Mouse (Mus musculus): ENCODE data around the gene Krtap4-13.
"Not testable (repeated sequence)": the region's sequence is repeated elsewhere in the genome, so short reads cannot be mapped to it uniquely, and the experiment has no call there.

DNA sequence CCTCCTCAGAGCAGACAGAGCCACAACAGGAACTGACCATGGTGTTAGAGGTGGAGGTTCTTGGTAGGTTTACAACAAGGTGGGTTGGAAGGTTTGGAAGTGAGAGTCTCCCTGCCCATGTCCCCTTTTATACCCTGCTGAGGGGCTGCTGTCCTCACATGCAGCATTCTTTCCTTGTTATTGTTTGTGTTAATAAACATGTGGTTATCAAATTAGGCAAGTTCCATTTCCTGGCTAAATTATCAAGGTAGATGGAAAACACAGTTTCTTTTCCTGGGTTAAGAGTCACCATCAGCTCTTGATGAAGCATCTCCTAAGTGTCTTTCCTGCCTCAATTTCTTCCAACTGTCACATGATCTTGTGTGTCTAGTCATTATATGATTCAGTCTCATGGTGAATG lies 36.9 kb downstream of the Krtap4-13 start, which contains the start of gene Gm11595:
- TF ChIP-seq CTCF (IDR thresholded peaks at IDR 0.05; ENCODE audit: low read depth, low read length); GATA2 (IDR thresholded peaks at IDR 0.05; ENCODE audit: borderline replicate concordance, low read depth, low read length); GATA1 (IDR thresholded peaks at IDR 0.05; ENCODE audit: borderline replicate concordance, low read length): not testable (repeated sequence)

All from G1E (cell line).